Mouse (Mus musculus) heart, embryonic 14.5 days (tissue): Measurements from ENCODE around the gene Rnf220. TPM values are rescaled to one million over a fixed set of nuclear protein-coding genes. Genes with fewer than 3 reads are reported as not detected.

Experiments
- ATAC-seq: fragments of 200-750 bp; cut with Nextera tagmentation; 2 replicates; pipeline ENCODE4 v1.8.0; 2017; ENCODE audit warnings: low read depth, moderate TSS enrichment; ENCODE audit not compliant: insufficient number of reproducible peaks, insufficient read depth, low FRiP score
- H3K27ac ChIP-seq, 2 experiments: fragments of 200-500 bp in 1 of 2; fragments of 300-500 bp in 1 of 2; sonication (generic) in 1 of 2; replicated peaks in 1 of 2; 2 replicates each; pipeline ENCODE4 v1.5.1; 2012 to 2014; ENCODE audit warnings: low read depth in 2 of 2, low read length in 2 of 2, control low read depth in 1 of 2, mild to moderate bottlenecking in 1 of 2, mixed read lengths in 1 of 2; ENCODE audit not compliant: control insufficient read depth in 1 of 2, insufficient read depth in 1 of 2
- H3K27me3 ChIP-seq: fragments of 300-500 bp; sonication (generic); 2 replicates; pipeline ENCODE4 v1.6.1; 2014; ENCODE audit warnings: mild to moderate bottlenecking, low read length, control low read depth; ENCODE audit not compliant: control insufficient read depth, insufficient read depth
- H3K36me3 ChIP-seq: fragments of 300-500 bp; sonication (generic); 2 replicates; pipeline ENCODE4 v1.6.1; 2014; ENCODE audit warnings: mild to moderate bottlenecking, control low read depth, low read length, mixed read lengths; ENCODE audit not compliant: control insufficient read depth, insufficient read depth
- H3K4me1 ChIP-seq, 2 experiments: fragments of 200-500 bp in 1 of 2; fragments of 300-500 bp in 1 of 2; sonication (generic) in 1 of 2; 2 replicates each; pipeline ENCODE4 v1.6.1; 2012 to 2014; ENCODE audit warnings: low read length in 2 of 2, control low read depth in 1 of 2, mixed read lengths in 1 of 2; ENCODE audit not compliant: control insufficient read depth in 2 of 2, insufficient read depth in 2 of 2
- H3K4me2 ChIP-seq: fragments of 300-500 bp; sonication (generic); 2 replicates; pipeline ENCODE4 v1.6.1; 2014; ENCODE audit warnings: mild to moderate bottlenecking, low read length
- H3K4me3 ChIP-seq, 2 experiments: fragments of 200-500 bp in 1 of 2; fragments of 300-500 bp in 1 of 2; sonication (generic) in 1 of 2; 2 replicates each; pipeline ENCODE4 v1.5.1; 2012 to 2014; ENCODE audit warnings: low read length in 2 of 2, mild to moderate bottlenecking in 2 of 2, control low read depth in 1 of 2, low read depth in 1 of 2, moderate library complexity in 1 of 2; ENCODE audit not compliant: control insufficient read depth in 1 of 2, insufficient read depth in 1 of 2
- H3K9ac ChIP-seq: fragments of 300-500 bp; sonication (generic); 2 replicates; pipeline ENCODE4 v1.6.1; 2014; ENCODE audit warnings: mild to moderate bottlenecking, low read length
- H3K9me3 ChIP-seq: fragments of 300-500 bp; sonication (generic); 2 replicates; pipeline ENCODE4 v1.6.1; 2016; ENCODE audit warnings: low read length, control low read depth; ENCODE audit not compliant: control insufficient read depth
- WGBS: fragments of 180-500 bp; shearing (Covaris S2); extraction: QIAGEN DNeasy Blood & Tissue Kit; methylation state at CpG from one replicate; pipeline ENCODE4 v1.1.7; 2014; 5-methylcytosine and 5-hydroxymethylcytosine counted together
- polyA plus RNA-seq: library from polyadenylated mRNA; unstranded; fragments of >200 nt; fragmentation: Nextera tagmentation; extraction: Ambion mirVana; gene quantifications from 2 replicates; pipeline ENCODE4 v1.2.1, GENCODE M21; 2014

Rnf220 gene
- polyA plus RNA-seq, 1 experiment from 2014 or later: 36.4 TPM

GRCm38 (mm10) chr4:117436995-117437660, 59.7 kb downstream of the Rnf220 start:
- Histone ChIP-seq H3K9me3 (no peaks in the 10 kb centered on the region), H3K36me3 (no peaks in the 10 kb centered on the region), H3K27me3 (peaks cover 4% of the 10 kb centered on the region; the same call in 1 of the 2 replicates), H3K27ac (no peak overlapping the region), H3K9ac (no peak overlapping the region), H3K4me3 (no peak overlapping the region), H3K4me2 (no peak overlapping the region), H3K4me1 (no peaks in the 10 kb centered on the region)
- 21% methylated on average over 14 of the region's 14 CpGs for WGBS
- ATAC-seq: no peak

DNA sequence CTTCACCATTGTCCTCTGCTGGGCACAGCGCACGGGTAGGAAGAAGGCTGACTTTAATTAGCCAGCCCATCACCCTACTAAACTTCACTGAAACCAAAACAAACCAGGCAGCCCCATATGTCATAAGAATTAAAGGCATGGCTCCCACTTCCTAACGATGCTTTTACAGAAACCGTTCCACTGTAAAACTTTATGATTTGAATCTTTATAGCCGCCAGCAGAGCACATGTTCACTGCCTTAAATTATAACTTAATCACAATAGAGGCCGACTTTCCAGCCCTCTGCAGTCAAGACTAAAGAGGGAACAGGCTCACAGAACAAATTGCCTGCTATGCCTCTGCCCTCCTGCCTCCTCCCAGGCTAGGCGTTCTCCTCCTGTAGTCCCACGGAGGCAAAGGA, 62.5 kb downstream of the Rnf220 start:
- Histone ChIP-seq H3K4me2 (no peak overlapping the region), H3K4me1 (peaks cover 2 to 4% of the 10 kb centered on the region in 2 experiments; a peak in 3 of 4 replicates), H3K9me3 (no peaks in the 10 kb centered on the region), H3K27me3 (peaks cover 4% of the 10 kb centered on the region; the same call in 1 of the 2 replicates), H3K9ac (no peak overlapping the region), H3K36me3 (no peaks in the 10 kb centered on the region), H3K4me3 (no peak overlapping the region), H3K27ac (no peak overlapping the region)
- 78% methylated on average over 8 of the region's 8 CpGs for WGBS
- ATAC-seq: no peak

- WGBS: 49% methylated on average over 9 of the region's 9 CpGs
Observed at GRCm38 (mm10) chr4:117429604-117430003, 67.2 kb downstream of the Rnf220 start.

GRCm38 (mm10) chr4:117427540-117427939, 69.3 kb downstream of the Rnf220 start:
- no peak for ATAC-seq
- H3K4me2 ChIP-seq: no peak overlapping the region
- H3K36me3 ChIP-seq: no peaks in the 10 kb centered on the region
- H3K27ac ChIP-seq: no peak overlapping the region
- H3K9ac ChIP-seq: no peak overlapping the region
- no peaks in the 10 kb centered on the region for H3K9me3 ChIP-seq
- H3K27me3 ChIP-seq: no peaks in the 10 kb centered on the region
- 40% methylated on average over 12 of the region's 12 CpGs for WGBS
- peaks cover 7 to 14% of the 10 kb centered on the region in 2 experiments for H3K4me1 ChIP-seq
- no peak overlapping the region for H3K4me3 ChIP-seq

More at GRCm38 (mm10) chr4:117429604-117430003, 67.2 kb downstream of the Rnf220 start:
- H3K4me2 ChIP-seq: no peak overlapping the region
- H3K4me1 ChIP-seq: peaks cover 7 to 14% of the 10 kb centered on the region in 2 experiments
- ATAC-seq: no peak
- no peaks in the 10 kb centered on the region for H3K9me3 ChIP-seq
- no peaks in the 10 kb centered on the region for H3K36me3 ChIP-seq
- H3K27me3 ChIP-seq: no peaks in the 10 kb centered on the region
- no peak overlapping the region for H3K27ac ChIP-seq
- H3K9ac ChIP-seq: no peak overlapping the region
- H3K4me3 ChIP-seq: no peak overlapping the region

- H3K4me1 ChIP-seq: no peaks in the 10 kb centered on the region
- H3K9me3 ChIP-seq: 0 out of 2 replicates have a peak, but pooled peaks cover 4% of the 10 kb centered on the region
- no peak overlapping the region for H3K4me2 ChIP-seq
- H3K36me3 ChIP-seq: no peaks in the 10 kb centered on the region
- 86% methylated on average over 7 of the region's 7 CpGs for WGBS
- no peak overlapping the region for H3K27ac ChIP-seq
- no peak overlapping the region for H3K4me3 ChIP-seq
- H3K9ac ChIP-seq: no peak overlapping the region
- H3K27me3 ChIP-seq: no peaks in the 10 kb centered on the region
- ATAC-seq: no peak
Observed at GRCm38 (mm10) chr4:117421077-117421476, 75.8 kb downstream of the Rnf220 start.

DNA sequence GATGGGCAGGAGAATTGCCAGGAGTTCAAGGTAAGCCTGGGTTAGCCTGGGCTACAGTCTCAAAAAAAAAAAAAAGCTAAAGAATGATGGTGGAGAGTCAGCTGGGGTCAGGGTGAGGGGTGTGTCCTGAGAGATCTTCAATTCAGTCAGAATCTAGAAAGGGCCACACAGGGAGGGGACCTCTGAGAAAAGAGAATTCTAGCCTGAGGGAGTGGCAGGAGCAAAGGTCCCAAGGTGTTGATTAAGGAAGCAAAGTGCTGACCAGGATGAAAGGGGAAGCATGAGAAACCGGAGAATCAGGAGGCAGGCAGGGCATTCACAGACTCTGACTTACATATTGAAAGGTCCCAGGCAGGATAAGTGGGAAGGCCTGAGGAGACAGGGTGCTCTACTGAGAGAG, 80.0 kb downstream of the Rnf220 start:
- H3K4me1 ChIP-seq: no peaks in the 10 kb centered on the region
- no peaks in the 10 kb centered on the region for H3K36me3 ChIP-seq
- no peak overlapping the region for H3K9ac ChIP-seq
- H3K27me3 ChIP-seq: no peaks in the 10 kb centered on the region
- no peak overlapping the region for H3K27ac ChIP-seq
- H3K9me3 ChIP-seq: 0 out of 2 replicates have a peak, but pooled peaks cover 4% of the 10 kb centered on the region
- 48% methylated on average over 1 of the region's 1 CpGs for WGBS
- no peak overlapping the region for H3K4me3 ChIP-seq
- no peak for ATAC-seq
- no peak overlapping the region for H3K4me2 ChIP-seq

- H3K9ac ChIP-seq: no peak overlapping the region
- no peaks in the 10 kb centered on the region for H3K9me3 ChIP-seq
- H3K36me3 ChIP-seq: no peaks in the 10 kb centered on the region
- peaks cover 6% of the 10 kb centered on the region for H3K27me3 ChIP-seq
- 49% methylated on average over 3 of the region's 3 CpGs for WGBS
- peaks cover 14 to 17% of the 10 kb centered on the region in 2 experiments for H3K4me1 ChIP-seq
- no peak overlapping the region for H3K4me3 ChIP-seq
- ATAC-seq: no peak
- no peak overlapping the region for H3K27ac ChIP-seq
- H3K4me2 ChIP-seq: no peak overlapping the region
Observed at GRCm38 (mm10) chr4:117410049-117410410, 86.8 kb downstream of the Rnf220 start.
